Mouse (Mus musculus): Measurements from ENCODE around the gene Rnaset2a.

- TF ChIP-seq FOSL1 (IDR thresholded peaks at IDR 0.05; ENCODE audit: insufficient read depth, low read length, poor library complexity, severe bottlenecking): no peak
- TF ChIP-seq USF1 (IDR thresholded peaks at IDR 0.05; ENCODE audit: low read depth): no peak
- no peak for TF ChIP-seq CTCF (IDR thresholded peaks at IDR 0.05; ENCODE audit: control insufficient read depth, insufficient read depth, insufficient read length)
- TF ChIP-seq MAX (IDR thresholded peaks at IDR 0.05): no peak
- no peak for TF ChIP-seq CEBPB (IDR thresholded peaks at IDR 0.05; ENCODE audit: low read depth)
- no peak for TF ChIP-seq MYOG (IDR thresholded peaks at IDR 0.05; ENCODE audit: control insufficient read depth, extremely low read depth, insufficient read length)
- TF ChIP-seq MYOD1 (IDR thresholded peaks at IDR 0.05; ENCODE audit: control insufficient read depth, insufficient read length, low read depth): no peak
Observed at GRCm38 (mm10) chr17:8184217-8184616, 36.3 kb upstream of the Rnaset2a start.

Data from C2C12 (cell line).